Mouse (Mus musculus) heart, adult 2 months (tissue): ENCODE measurements at regions not wholly inside any gene's neighbourhood (a gene's known extent, or its start where the extent isn't known, plus 50 kb on each side); places are given as distances from the start of the nearest gene placed in this dataset.

Experiments
- DNase-seq, 2 experiments: peaks; one replicate each; pipeline ENCODE4 v3.0.0; 2021
- H3K27ac ChIP-seq: fragments of 200-600 bp; 2 replicates; pipeline ENCODE4 v1.8.1; 2022
- H3K27me3 ChIP-seq: fragments of 200-500 bp; 2 replicates; pipeline ENCODE4 v1.6.1; 2012; ENCODE audit warnings: mild to moderate bottlenecking, low read length, inconsistent platforms, mixed read lengths; ENCODE audit not compliant: control insufficient read depth, insufficient read depth
- H3K36me3 ChIP-seq: fragments of 200-500 bp; 2 replicates; pipeline ENCODE4 v1.6.1; 2012; ENCODE audit warnings: low read length, inconsistent platforms; ENCODE audit not compliant: control insufficient read depth, insufficient read depth
- H3K4me1 ChIP-seq: fragments of 200-500 bp; 2 replicates; pipeline ENCODE4 v1.6.1; 2011; ENCODE audit warnings: low read length; ENCODE audit not compliant: control insufficient read depth, insufficient read depth
- H3K4me3 ChIP-seq: fragments of 200-600 bp; 2 replicates; pipeline ENCODE4 v1.8.1; 2022
- H3K79me2 ChIP-seq: fragments of 200-500 bp; replicated peaks from 2 replicates; pipeline ENCODE4 v1.6.1; 2012; ENCODE audit warnings: mild to moderate bottlenecking, inconsistent platforms, low read length, moderate library complexity, mixed read lengths; ENCODE audit not compliant: control insufficient read depth, insufficient read depth
- H3K9ac ChIP-seq: fragments of 200-500 bp; 2 replicates; pipeline ENCODE4 v1.6.1; 2012; ENCODE audit warnings: low read depth, mild to moderate bottlenecking, control low read depth, inconsistent platforms, low read length, mixed read lengths
- CTCF ChIP-seq: fragments of 200-600 bp; IDR thresholded peaks from 2 replicates; pipeline ENCODE4 v1.8.1; 2022; ENCODE audit warnings: antibody characterized with exemption, mild to moderate bottlenecking, moderate library complexity
- EP300 ChIP-seq: fragments of 200-500 bp; IDR thresholded peaks from 2 replicates; pipeline ENCODE4 v1.6.1; 2011; ENCODE audit warnings: low read depth, low read length, control low read depth; ENCODE audit not compliant: insufficient read depth
- POLR2A ChIP-seq: fragments of 200-500 bp; IDR thresholded peaks from 2 replicates; pipeline ENCODE4 v1.6.1; 2011; ENCODE audit warnings: mild to moderate bottlenecking, low read depth, low read length, control low read depth; ENCODE audit not compliant: insufficient read depth
- WGBS: fragments of 180-500 bp; shearing (Covaris S2); methylation state at CpG from one replicate; pipeline ENCODE4 v1.1.7; 2018; 5-methylcytosine and 5-hydroxymethylcytosine counted together
- intact Hi-C: fragments of 180-260 bp; cut with DNase I; formaldehyde crosslinking; loops from one replicate; pipeline ENCODE4 v1.15.1; 2025

- TF ChIP-seq POLR2A (no peak), EP300 (no peak), CTCF (no peak)
- Histone ChIP-seq H3K4me1 (no peaks in the 10 kb centered on the region), H3K27ac (no peak overlapping the region), H3K36me3 (no peaks in the 10 kb centered on the region), H3K27me3 (no peaks in the 10 kb centered on the region), H3K79me2 (no peaks in the 10 kb centered on the region), H3K9ac (no peak overlapping the region), H3K4me3 (no peak overlapping the region)
- no peak for DNase-seq
- intact Hi-C loops: no loop called here
- WGBS: 68% methylated on average over 2 of the region's 2 CpGs
These were observed 54.0 kb upstream of the Thsd7b start for GRCm38 (mm10) chr1:129219098-129219497.

DNA sequence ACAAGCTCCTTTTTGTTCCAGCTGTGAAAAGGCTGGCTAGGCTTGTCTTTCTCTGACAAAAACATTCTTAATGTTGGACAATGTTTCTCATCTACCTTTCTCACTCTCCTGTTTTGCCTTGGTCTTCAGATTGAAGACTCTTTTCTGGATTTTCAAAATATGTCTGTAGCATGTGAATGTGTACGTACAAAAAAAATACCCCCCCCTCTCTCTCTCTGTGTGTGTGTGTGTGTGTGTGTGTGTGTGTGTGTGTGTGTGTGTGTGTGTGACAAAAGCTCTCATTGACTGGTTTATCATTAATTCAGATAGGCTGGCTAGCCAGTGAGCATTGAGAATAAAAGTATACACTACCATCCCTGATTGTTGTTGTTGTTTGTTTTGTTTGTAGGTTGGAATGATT lies 64.3 kb upstream of the Thsd7b start:
- intact Hi-C loops: no loop called here
- WGBS: 85% methylated on average over 1 of the region's 1 CpGs
- Histone ChIP-seq H3K4me1 (no peaks in the 10 kb centered on the region), H3K9ac (no peak overlapping the region), H3K4me3 (no peak overlapping the region), H3K27ac (no peak overlapping the region), H3K36me3 (no peaks in the 10 kb centered on the region), H3K27me3 (no peaks in the 10 kb centered on the region), H3K79me2 (no peaks in the 10 kb centered on the region)
- no peak for TF ChIP-seq EP300
- no peak for DNase-seq

DNA sequence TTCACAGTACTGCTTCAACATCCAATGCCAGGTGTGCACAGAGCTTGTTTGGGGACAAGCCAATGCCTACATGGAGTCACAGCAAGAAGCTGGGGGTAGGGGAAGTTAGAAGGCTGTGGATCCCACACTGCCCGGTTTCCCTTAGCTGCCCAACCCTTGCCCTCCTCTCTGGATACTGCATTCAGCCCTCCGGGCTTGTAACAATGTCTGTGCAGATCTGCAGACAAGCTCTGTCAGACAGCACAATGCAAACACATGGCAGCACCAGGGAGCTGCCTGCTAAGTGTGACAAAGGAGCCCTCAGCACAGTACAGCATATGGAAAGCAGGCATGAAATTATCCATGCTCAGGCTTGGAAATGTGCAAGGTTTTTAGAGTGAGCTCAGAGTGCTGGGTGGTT lies 64.7 kb upstream of the Thsd7b start:
- H3K9ac ChIP-seq: no peak overlapping the region
- intact Hi-C loops: no loop called here
- no peaks in the 10 kb centered on the region for H3K27me3 ChIP-seq
- H3K27ac ChIP-seq: no peak overlapping the region
- TF ChIP-seq EP300: no peak
- no peak for TF ChIP-seq POLR2A
- TF ChIP-seq CTCF: no peak
- no peaks in the 10 kb centered on the region for H3K4me1 ChIP-seq
- no peak for DNase-seq
- no peak overlapping the region for H3K4me3 ChIP-seq
- no peaks in the 10 kb centered on the region for H3K79me2 ChIP-seq
- H3K36me3 ChIP-seq: no peaks in the 10 kb centered on the region
- WGBS: 50% methylated on average over 2 of the region's 2 CpGs

DNA sequence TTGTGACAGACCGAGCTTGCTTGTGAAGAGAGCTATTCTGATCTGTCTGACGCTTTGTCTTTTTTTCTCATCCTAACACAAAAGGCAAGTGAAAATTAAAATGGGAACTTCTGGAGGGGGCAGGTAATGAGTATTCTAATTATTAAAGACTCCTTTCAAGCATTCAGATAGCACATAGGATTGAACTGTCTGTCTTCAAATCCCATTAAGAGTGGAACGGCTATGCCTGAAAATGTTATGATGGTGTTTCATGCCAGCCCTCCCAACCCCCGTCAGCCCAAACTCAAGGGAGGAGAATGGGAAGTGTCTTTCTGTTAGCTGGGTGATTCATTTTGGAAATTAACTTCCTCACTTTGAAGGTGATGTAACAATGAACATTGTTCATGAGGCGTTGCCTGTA lies 65.4 kb upstream of the Thsd7b start:
- no peaks in the 10 kb centered on the region for H3K27me3 ChIP-seq

GRCm38 (mm10) chr1:129180174-129180759 lies 92.8 kb upstream of the Thsd7b start:
- H3K9ac ChIP-seq: no peak overlapping the region
- no peak overlapping the region for H3K27ac ChIP-seq
- TF ChIP-seq CTCF (no peak), EP300 (no peak), POLR2A (no peak)
- intact Hi-C loops: no loop called here
- DNase-seq: no peak
- WGBS: 83% methylated on average over 3 of the region's 3 CpGs
- H3K4me1 ChIP-seq: no peaks in the 10 kb centered on the region
- no peaks in the 10 kb centered on the region for H3K27me3 ChIP-seq
- no peaks in the 10 kb centered on the region for H3K79me2 ChIP-seq
- no peaks in the 10 kb centered on the region for H3K36me3 ChIP-seq
- H3K4me3 ChIP-seq: no peak overlapping the region

More for the DNA sequence above, 65.4 kb upstream of the Thsd7b start:
- intact Hi-C loops: no loop called here
- Histone ChIP-seq H3K36me3 (no peaks in the 10 kb centered on the region), H3K9ac (no peak overlapping the region), H3K27ac (no peak overlapping the region), H3K4me1 (no peaks in the 10 kb centered on the region), H3K79me2 (no peaks in the 10 kb centered on the region), H3K4me3 (no peak overlapping the region)
- 76% methylated on average over 5 of the region's 5 CpGs for WGBS
- DNase-seq: no peak
- no peak for TF ChIP-seq CTCF
- no peak for TF ChIP-seq EP300
- no peak for TF ChIP-seq POLR2A

- 76% methylated on average over 8 of the region's 8 CpGs for WGBS
- intact Hi-C loops: no loop called here
- Histone ChIP-seq H3K27ac (no peak overlapping the region), H3K79me2 (no peaks in the 10 kb centered on the region), H3K27me3 (no peaks in the 10 kb centered on the region), H3K36me3 (no peaks in the 10 kb centered on the region), H3K9ac (no peak overlapping the region), H3K4me3 (no peak overlapping the region), H3K4me1 (no peaks in the 10 kb centered on the region)
- no peak for DNase-seq
- TF ChIP-seq EP300: no peak
- no peak for TF ChIP-seq CTCF
- TF ChIP-seq POLR2A: no peak
These were observed 103.2 kb upstream of the Thsd7b start for GRCm38 (mm10) chr1:129169936-129170335.
